7 mouse cellular contexts compared by ENCODE assay signal in the genomic region with DNA sequence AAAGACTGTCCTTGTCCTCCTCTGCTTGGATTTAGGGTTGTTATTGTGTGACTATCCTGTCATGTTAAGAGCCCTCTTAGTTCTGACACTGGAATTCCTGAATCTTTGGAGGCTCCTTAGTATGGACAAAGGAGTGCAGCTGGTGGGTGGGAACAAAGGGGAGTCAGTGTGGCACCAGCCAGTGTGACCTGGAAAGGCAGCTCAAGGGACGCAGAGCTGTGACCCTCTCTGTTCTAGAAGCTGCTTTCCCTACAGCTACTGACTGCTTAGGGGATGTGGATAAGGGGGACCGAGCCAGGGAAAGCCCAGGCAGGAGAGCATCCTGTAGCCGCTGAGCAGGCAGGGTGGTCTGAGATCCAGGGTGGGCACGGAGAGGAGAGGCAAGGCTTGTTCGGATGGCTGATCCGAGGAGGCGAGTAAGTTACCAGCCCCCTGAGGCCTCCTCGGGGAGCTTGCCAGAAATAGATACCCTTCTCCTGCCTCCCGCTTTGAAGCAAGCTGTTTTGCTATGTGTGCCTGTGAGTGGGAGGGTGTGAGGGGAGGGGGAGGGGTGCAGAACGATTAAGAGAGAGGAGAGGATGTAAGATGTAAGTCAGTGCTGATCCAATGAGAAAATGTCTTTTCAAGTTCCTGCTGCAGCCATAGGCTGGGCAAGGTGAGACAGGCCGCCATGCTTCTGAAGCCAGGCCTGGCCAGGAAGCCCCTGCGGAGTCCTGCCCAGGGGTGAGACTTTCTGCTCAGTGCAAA.
DNase-seq lines count a peak whose midpoint lies in the region; ATAC-seq lines count a peak whose summit lies in the region.

No protein-coding gene starts in this region.

- H3K27ac ChIP-seq in lung, embryonic 15.5 days: no peak overlapping the region
- H3K27ac ChIP-seq in embryonic facial prominence, embryonic 15.5 days (replicated peaks): no peak overlapping the region

- no peaks in the 10 kb centered on the region for H3K36me3 ChIP-seq in lung, embryonic 15.5 days
- no peaks in the 10 kb centered on the region for H3K36me3 ChIP-seq in embryonic facial prominence, embryonic 15.5 days

- no peak overlapping the region for H3K4me2 ChIP-seq in lung, embryonic 15.5 days
- 0 out of 2 replicates have a peak overlapping the region, but pooled peaks have one; percentile 15 for H3K4me2 ChIP-seq in embryonic facial prominence, embryonic 15.5 days (replicated peaks)

- DNase-seq in lung, postnatal 25 days (ENCODE audit: low spot score): no peak
- peak; percentile 37 to 66 for DNase-seq in left cerebral cortex, adult 9 months (ENCODE audit: low spot score in 2 of 2)
- peak; percentile 68 for DNase-seq in retina, postnatal 1 day
- no peak for DNase-seq in adipocyte (ENCODE audit: low spot score)
- DNase-seq in adrenal gland, adult 18-20 months (ENCODE audit: low spot score in 2 of 2): no peak

- H3K4me3 ChIP-seq in lung, embryonic 15.5 days: no peak overlapping the region
- no peak overlapping the region for H3K4me3 ChIP-seq in embryonic facial prominence, embryonic 15.5 days (replicated peaks)

- peaks cover 46% of the 10 kb centered on the region for H3K4me1 ChIP-seq in lung, embryonic 15.5 days
- peaks cover 38% of the 10 kb centered on the region for H3K4me1 ChIP-seq in embryonic facial prominence, embryonic 15.5 days

- H3K9ac ChIP-seq in lung, embryonic 15.5 days: no peak overlapping the region
- no peak overlapping the region for H3K9ac ChIP-seq in embryonic facial prominence, embryonic 15.5 days

- WGBS in lung, embryonic 15.5 days: 22% methylated on average over 12 of the region's 12 CpGs
- 18% methylated on average over 12 of the region's 12 CpGs for WGBS in embryonic facial prominence, embryonic 15.5 days

- peaks cover 18% of the 10 kb centered on the region; the same call in 1 of the 2 replicates for H3K27me3 ChIP-seq in lung, embryonic 15.5 days
- H3K27me3 ChIP-seq in embryonic facial prominence, embryonic 15.5 days: no peaks in the 10 kb centered on the region

- peak; percentile 60; the same call in 1 of the 2 replicates for ATAC-seq in lung, embryonic 15.5 days (ENCODE audit: borderline replicate concordance, extremely low read depth, low FRiP score, low TSS enrichment)
- peak; percentile 30; the same call in 1 of the 2 replicates for ATAC-seq in embryonic facial prominence, embryonic 15.5 days (ENCODE audit: insufficient number of reproducible peaks, low FRiP score, low TSS enrichment, low read depth)

- no peaks in the 10 kb centered on the region for H3K9me3 ChIP-seq in lung, embryonic 15.5 days
- H3K9me3 ChIP-seq in embryonic facial prominence, embryonic 15.5 days (replicated peaks): no peaks in the 10 kb centered on the region

Comparison
In these comparisons a context has a peak if more than half of its experiments do, and no peak if none do; other contexts are left out.
1. DNase-seq: peak in left cerebral cortex, adult 9 months (2 of 2) and retina, postnatal 1 day (single experiment); none in lung, postnatal 25 days (single experiment), adipocyte (single experiment) and adrenal gland, adult 18-20 months (0 of 2).